Mouse (Mus musculus): Measurements from ENCODE around the gene Gpc6.

GRCm38 (mm10) chr14:117061078-117061477 lies 136.0 kb downstream of the Gpc6 start:
- TF ChIP-seq POLR2A (IDR thresholded peaks at IDR 0.05; ENCODE audit: insufficient read depth, low read depth, low read length) (no peak), CTCF (IDR thresholded peaks at IDR 0.05) (no peak), EP300 (IDR thresholded peaks at IDR 0.05; ENCODE audit: insufficient read depth, low read depth, low read length) (no peak)
